Mouse (Mus musculus) macrophage (primary cell): Measurements from ENCODE around the gene Lcp1. TPM values are rescaled to one million over a fixed set of nuclear protein-coding genes. Genes with fewer than 3 reads are reported as not detected.
"Not testable (repeated sequence)": the region's sequence is repeated elsewhere in the genome, so short reads cannot be mapped to it uniquely, and the experiment has no call there.

Source experiments
- H3K27ac ChIP-seq: fragments of 350-480 bp; formaldehyde crosslinking; 2 replicates; pipeline ENCODE4 v1.9.0; 2021
- H3K36me3 ChIP-seq: fragments of 350-480 bp; formaldehyde crosslinking; 2 replicates; pipeline ENCODE4 v1.9.0; 2021; ENCODE audit errors: inconsistent target
- H3K4me3 ChIP-seq: fragments of 350-480 bp; formaldehyde crosslinking; 2 replicates; pipeline ENCODE4 v1.9.0; 2021; ENCODE audit errors: inconsistent target
- H3K79me2 ChIP-seq: fragments of 350-480 bp; formaldehyde crosslinking; 2 replicates; pipeline ENCODE4 v1.9.0; 2021; ENCODE audit errors: inconsistent target
- WGBS: methylation state at CpG from one replicate; pipeline ENCODE4 v1.1.7; 2026; ENCODE audit warnings: inconsistent platforms; ENCODE audit not compliant: missing documents; 5-methylcytosine and 5-hydroxymethylcytosine counted together
- polyA plus RNA-seq: library from polyadenylated mRNA; stranded (reverse); fragments of 250-400 nt; gene quantifications from 3 replicates; pipeline ENCODE4 v1.2.4, GENCODE M21; 2018; ENCODE audit warnings: inconsistent platforms
- total RNA-seq, 78 experiments: library from RNA; depleted of rRNA; stranded (reverse); fragments of 250-400 nt; gene quantifications; 1 replicate in 9 of 78; 2 replicates in 24 of 78; 3 replicates in 43 of 78; 4 replicates in 2 of 78; pipeline ENCODE4 v1.2.4; 2018; ENCODE audit warnings: inconsistent platforms in 56 of 78

The Lcp1 gene
- 1,000 to 10,000 TPM in 11 of 26 experiments, 100 to 1,000 TPM in 15; 310 to 1,734 (median 948) TPM for total RNA-seq (2018; cell fraction: chromatin; rRNA removed)
- total RNA-seq (2018; cell fraction: cytosol; rRNA removed): 1,000 to 10,000 TPM in 4 of 26 experiments, 100 to 1,000 TPM in 22; 554 to 1,295 (median 783) TPM
- total RNA-seq (2018; cell fraction: nucleus; rRNA removed): 1,000 to 10,000 TPM in 4 of 26 experiments, 100 to 1,000 TPM in 22; 371 to 1,198 (median 818) TPM
- 571 to 1,239 TPM (median 1,135 TPM) in 3 replicates for polyA plus RNA-seq

- no peaks in the 10 kb centered on the region for H3K36me3 ChIP-seq
- 1% methylated on average over 31 of the region's 42 CpGs for WGBS
Observed at GRCm38 (mm10) chr14:75130501-75131318, at the start of gene Lcp1, which contains the start of gene Lrrc63. TSS of gene Lcp1 (plus strand) at chr14:75131101. TSS of gene Lrrc63 (minus strand) at chr14:75130881.

GRCm38 (mm10) chr14:75102956-75103355 lies 27.9 kb upstream of the Lcp1 start:
- Histone ChIP-seq H3K4me3 (no peak overlapping the region), H3K27ac (no peak overlapping the region), H3K36me3 (no peaks in the 10 kb centered on the region), H3K79me2 (no peaks in the 10 kb centered on the region)
- whole genome bisulfite sequencing: 69% methylated on average over 5 of the region's 5 CpGs

More at GRCm38 (mm10) chr14:75130501-75131318, at the start of gene Lcp1, which contains the start of gene Lrrc63:
- H3K27ac ChIP-seq: peak within 1 kb of the TSS; percentile 70
- peak within 1 kb of the TSS; percentile 76 for H3K4me3 ChIP-seq
- H3K79me2 ChIP-seq: peaks cover 46% of the 10 kb centered on the region

- no peak overlapping the region for H3K4me3 ChIP-seq
- no peaks in the 10 kb centered on the region for H3K36me3 ChIP-seq
Observed at GRCm38 (mm10) chr14:75121658-75122057, 9.2 kb upstream of the Lcp1 start.

GRCm38 (mm10) chr14:75131324-75131935 lies 529 bp downstream of the Lcp1 start:
- WGBS: 0% methylated on average over 12 of the region's 12 CpGs
- Histone ChIP-seq H3K79me2 (peaks cover 53% of the 10 kb centered on the region), H3K4me3 (peak overlapping the region; percentile 76), H3K36me3 (no peaks in the 10 kb centered on the region), H3K27ac (peak overlapping the region; percentile 70)

More at GRCm38 (mm10) chr14:75121658-75122057, 9.2 kb upstream of the Lcp1 start:
- H3K79me2 ChIP-seq: no peaks in the 10 kb centered on the region
- H3K27ac ChIP-seq: no peak overlapping the region
- WGBS: 48% methylated on average over 8 of the region's 8 CpGs

- peaks cover 77% of the 10 kb centered on the region for H3K79me2 ChIP-seq
- H3K36me3 ChIP-seq: no peaks in the 10 kb centered on the region
- H3K27ac ChIP-seq: no peak overlapping the region; the same call in 1 of the 2 replicates
Observed at GRCm38 (mm10) chr14:75136119-75136966, 5.4 kb downstream of the Lcp1 start.

GRCm38 (mm10) chr14:75138503-75138902 lies 7.6 kb downstream of the Lcp1 start:
- Histone ChIP-seq H3K4me3 (no peak overlapping the region), H3K79me2 (peaks cover 55% of the 10 kb centered on the region), H3K27ac (no peak overlapping the region), H3K36me3 (no peaks in the 10 kb centered on the region)
- WGBS: over 99% methylated on average over 8 of the region's 10 CpGs

More at GRCm38 (mm10) chr14:75136119-75136966, 5.4 kb downstream of the Lcp1 start:
- H3K4me3 ChIP-seq: peak overlapping the region; percentile 13; the same call in 1 of the 2 replicates
- WGBS: 27% methylated on average over 25 of the region's 25 CpGs

- Histone ChIP-seq H3K79me2 (peaks cover 48% of the 10 kb centered on the region), H3K4me3 (no peak overlapping the region), H3K27ac (0 out of 2 replicates have a peak overlapping the region, but pooled peaks have one; percentile 9), H3K36me3 (no peaks in the 10 kb centered on the region)
- 95% methylated on average over 2 of the region's 2 CpGs for WGBS
Observed at GRCm38 (mm10) chr14:75139225-75139624, 8.3 kb downstream of the Lcp1 start.

GRCm38 (mm10) chr14:75147706-75148105 lies 16.8 kb downstream of the Lcp1 start:
- WGBS: 0% methylated on average over 2 of the region's 2 CpGs
- not testable (repeated sequence) for H3K4me3 ChIP-seq, H3K36me3 ChIP-seq, H3K79me2 ChIP-seq
- peak overlapping the region; percentile 73 for H3K27ac ChIP-seq

GRCm38 (mm10) chr14:75148229-75148628 lies 17.3 kb downstream of the Lcp1 start:
- H3K79me2 ChIP-seq: peaks cover 4% of the 10 kb centered on the region; the same call in 1 of the 2 replicates
- H3K4me3 ChIP-seq: no peak overlapping the region
- WGBS: 2% methylated on average over 9 of the region's 9 CpGs
- H3K36me3 ChIP-seq: no peaks in the 10 kb centered on the region
- peak overlapping the region; percentile 73 for H3K27ac ChIP-seq

- H3K4me3 ChIP-seq: no peak overlapping the region
- H3K27ac ChIP-seq: no peak overlapping the region
- WGBS: 79% methylated on average over 2 of the region's 2 CpGs
- no peaks in the 10 kb centered on the region for H3K79me2 ChIP-seq
- no peaks in the 10 kb centered on the region for H3K36me3 ChIP-seq
Observed at GRCm38 (mm10) chr14:75150653-75151052, 19.8 kb downstream of the Lcp1 start.

GRCm38 (mm10) chr14:75151146-75151545 lies 20.2 kb downstream of the Lcp1 start:
- no peak overlapping the region for H3K4me3 ChIP-seq
- 38% methylated on average over 3 of the region's 3 CpGs for WGBS
- no peak overlapping the region for H3K27ac ChIP-seq
- no peaks in the 10 kb centered on the region for H3K79me2 ChIP-seq
- H3K36me3 ChIP-seq: no peaks in the 10 kb centered on the region

GRCm38 (mm10) chr14:75154481-75154880 lies 23.6 kb downstream of the Lcp1 start:
- Histone ChIP-seq H3K79me2 (no peaks in the 10 kb centered on the region), H3K27ac (no peak overlapping the region), H3K4me3 (no peak overlapping the region), H3K36me3 (no peaks in the 10 kb centered on the region)
- WGBS: 96% methylated on average over 8 of the region's 8 CpGs

- 67% methylated on average over 2 of the region's 2 CpGs for WGBS
Observed at GRCm38 (mm10) chr14:75159375-75159774, 28.5 kb downstream of the Lcp1 start.

GRCm38 (mm10) chr14:75163866-75164265 lies 33.0 kb downstream of the Lcp1 start:
- H3K79me2 ChIP-seq: peaks cover 25% of the 10 kb centered on the region; the same call in 1 of the 2 replicates
- no peak overlapping the region for H3K4me3 ChIP-seq
- peak overlapping the region; percentile 100 for H3K27ac ChIP-seq
- 26% methylated on average over 8 of the region's 8 CpGs for WGBS
- no peaks in the 10 kb centered on the region for H3K36me3 ChIP-seq

More at GRCm38 (mm10) chr14:75159375-75159774, 28.5 kb downstream of the Lcp1 start:
- Histone ChIP-seq H3K4me3 (no peak overlapping the region), H3K36me3 (no peaks in the 10 kb centered on the region), H3K79me2 (peaks cover 7% of the 10 kb centered on the region; the same call in 1 of the 2 replicates), H3K27ac (no peak overlapping the region)
